Comparison of ENCODE assay signal across 9 mouse cellular contexts in the genomic region with DNA sequence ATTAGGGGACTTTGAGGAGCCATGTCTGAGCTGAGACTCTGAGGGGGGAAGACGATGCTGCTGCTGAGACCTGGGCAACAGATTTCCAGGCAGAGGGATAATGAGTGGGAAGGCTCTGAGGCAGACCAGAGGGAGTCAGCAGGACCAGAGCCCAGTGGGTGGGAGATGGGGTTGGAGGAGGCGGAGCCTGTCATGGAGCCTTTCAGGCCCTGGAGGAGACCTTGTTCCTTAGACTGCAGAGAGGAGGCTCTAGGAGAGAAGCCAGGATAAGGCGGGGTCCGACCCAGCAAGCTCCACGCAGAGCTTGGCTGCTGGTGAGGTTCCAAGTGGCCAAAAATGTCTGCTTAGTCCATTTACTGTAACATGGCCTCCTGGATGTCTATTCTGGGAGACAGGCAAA. TPM values are rescaled to one million over a fixed set of nuclear protein-coding genes. Genes with fewer than 3 reads are reported as not detected.
DNase-seq lines count a peak whose midpoint lies in the region; ATAC-seq and TF ChIP-seq lines count a peak whose summit lies in the region.
"Had no signal": no experiment of that assay in that cellular context is flagged by ENCODE, and none has a peak within 500 bp of the region (broad histone marks: within the 10 kb centered on the region; RNA-seq: fewer than 3 reads in every experiment).

No protein-coding gene starts in this region.

- no peak overlapping the region for H3K4me2 ChIP-seq in kidney, embryonic 16.5 days (replicated peaks; ENCODE audit: low read depth, low read length)
- H3K4me2 ChIP-seq in embryonic facial prominence, embryonic 15.5 days (replicated peaks), result no peak overlapping the region
- H3K4me2 ChIP-seq in hindbrain, embryonic 14.5 days (replicated peaks), result no peak overlapping the region

- no peak overlapping the region for H3K4me3 ChIP-seq in kidney, embryonic 16.5 days (ENCODE audit: low read length)
- peak overlapping the region; percentile 82 for H3K4me3 ChIP-seq in ES-Bruce4 (ENCODE audit: low read depth, low read length)
- H3K4me3 ChIP-seq in embryonic facial prominence, embryonic 15.5 days (replicated peaks), result no peak overlapping the region
- H3K4me3 ChIP-seq in hindbrain, embryonic 14.5 days (replicated peaks; ENCODE audit: low read length), result no peak overlapping the region

- TF ChIP-seq EP300 in ES-Bruce4 (IDR thresholded peaks at IDR 0.05; ENCODE audit: insufficient read depth, low read depth, low read length), result peak; percentile 80; the same call in 1 of the 2 replicates

- peaks cover 14% of the 10 kb centered on the region for H3K4me1 ChIP-seq in kidney, embryonic 16.5 days (ENCODE audit: insufficient read depth, low read length)
- peaks cover 3% of the 10 kb centered on the region for H3K4me1 ChIP-seq in ES-Bruce4 (ENCODE audit: control insufficient read depth, insufficient read depth, low read length)
- peaks cover 17% of the 10 kb centered on the region for H3K4me1 ChIP-seq in embryonic facial prominence, embryonic 15.5 days
- H3K4me1 ChIP-seq in hindbrain, embryonic 14.5 days (replicated peaks; ENCODE audit: control insufficient read depth, insufficient read depth, low read length), result 0 out of 2 replicates have a peak, but pooled peaks cover 3% of the 10 kb centered on the region

- no peak for DNase-seq in kidney, adult 8-10 months
- no peak for DNase-seq in hindbrain, embryonic 14.5 days (ENCODE audit: low spot score)
- DNase-seq in thymus, postnatal 10 days (ENCODE audit: low spot score in 2 of 2), result no peak
- no peak for DNase-seq in neural tube, embryonic 10.5 days (ENCODE audit: extremely low spot score, low spot score)
- DNase-seq in adrenal gland, postnatal 4 days (ENCODE audit: low spot score in 2 of 2), result no peak

- peak; percentile 84 for ATAC-seq in kidney, embryonic 16.5 days (ENCODE audit: low FRiP score, low TSS enrichment)
- peak; percentile 82; the same call in 1 of the 2 replicates for ATAC-seq in embryonic facial prominence, embryonic 15.5 days (ENCODE audit: insufficient number of reproducible peaks, low FRiP score, low TSS enrichment, low read depth)
- no peak for ATAC-seq in hindbrain, embryonic 14.5 days (ENCODE audit: low FRiP score)

- peak overlapping the region; percentile 37; the same call in 1 of the 2 replicates for H3K27ac ChIP-seq in kidney, embryonic 16.5 days (ENCODE audit: low read length)
- peak overlapping the region; percentile 92 for H3K27ac ChIP-seq in ES-Bruce4 (ENCODE audit: insufficient read depth, low read length)
- H3K27ac ChIP-seq in embryonic facial prominence, embryonic 15.5 days (replicated peaks), result peak overlapping the region; percentile 35
- 0 out of 2 replicates have a peak overlapping the region, but pooled peaks have one; percentile 32 for H3K27ac ChIP-seq in hindbrain, embryonic 14.5 days
- H3K27ac ChIP-seq: liver, embryonic 14.5 days had no signal

- no peaks in the 10 kb centered on the region for H3K36me3 ChIP-seq in kidney, embryonic 16.5 days (ENCODE audit: insufficient read depth, low read length)
- no peaks in the 10 kb centered on the region; the same call in 1 of the 2 replicates for H3K36me3 ChIP-seq in ES-Bruce4 (ENCODE audit: control insufficient read depth, insufficient read depth, low read length, poor library complexity, severe bottlenecking)
- H3K36me3 ChIP-seq in embryonic facial prominence, embryonic 15.5 days, result no peaks in the 10 kb centered on the region
- no peaks in the 10 kb centered on the region for H3K36me3 ChIP-seq in hindbrain, embryonic 14.5 days (replicated peaks; ENCODE audit: control insufficient read depth, insufficient read depth)

- no peaks in the 10 kb centered on the region for H3K27me3 ChIP-seq in kidney, embryonic 16.5 days (ENCODE audit: insufficient read depth, low read length)
- H3K27me3 ChIP-seq in ES-Bruce4 (ENCODE audit: control insufficient read depth, insufficient read depth, low read length, poor library complexity, severe bottlenecking), result no peaks in the 10 kb centered on the region
- H3K27me3 ChIP-seq in embryonic facial prominence, embryonic 15.5 days, result no peaks in the 10 kb centered on the region
- no peaks in the 10 kb centered on the region for H3K27me3 ChIP-seq in hindbrain, embryonic 14.5 days (ENCODE audit: control insufficient read depth, insufficient read depth, low read length)

- H3K9me3 ChIP-seq in kidney, embryonic 16.5 days (ENCODE audit: low read length), result peaks cover 3% of the 10 kb centered on the region; the same call in 1 of the 2 replicates
- H3K9me3 ChIP-seq in ES-Bruce4 (replicated peaks; ENCODE audit: control insufficient read depth, insufficient read depth, low read length, poor library complexity, severe bottlenecking), result no peaks in the 10 kb centered on the region
- H3K9me3 ChIP-seq in embryonic facial prominence, embryonic 15.5 days (replicated peaks), result no peaks in the 10 kb centered on the region
- no peaks in the 10 kb centered on the region for H3K9me3 ChIP-seq in hindbrain, embryonic 14.5 days (ENCODE audit: control insufficient read depth, low read length)

- no peak for TF ChIP-seq CTCF in ES-Bruce4 (IDR thresholded peaks at IDR 0.05; ENCODE audit: low read depth, low read length)

- 28% methylated on average over 5 of the region's 5 CpGs for WGBS in kidney, embryonic 16.5 days
- 20% methylated on average over 5 of the region's 5 CpGs for WGBS in embryonic facial prominence, embryonic 15.5 days
- 21% methylated on average over 5 of the region's 5 CpGs for WGBS in hindbrain, embryonic 14.5 days

- TF ChIP-seq POLR2A in ES-Bruce4 (IDR thresholded peaks at IDR 0.05; ENCODE audit: insufficient read depth, low read length), result peak; percentile 53

- H3K9ac ChIP-seq in kidney, embryonic 16.5 days (replicated peaks; ENCODE audit: low read length), result no peak overlapping the region
- H3K9ac ChIP-seq in ES-Bruce4 (ENCODE audit: low read depth, poor library complexity, severe bottlenecking), result peak overlapping the region; percentile 85
- H3K9ac ChIP-seq in embryonic facial prominence, embryonic 15.5 days, result no peak overlapping the region
- H3K9ac ChIP-seq in hindbrain, embryonic 14.5 days, result no peak overlapping the region
- H3K9ac ChIP-seq: liver, embryonic 14.5 days had no signal

RNA-seq across cellular contexts. Expression of a gene that starts 12.6 kb away (rescaled TPM):
- polyA plus RNA-seq in kidney, embryonic 16.5 days (2015; fragmentation: Nextera tagmentation; extraction: Ambion mirVana), result 52.1 and 58.8 TPM in 2 replicates
- 25.7 and 28.7 TPM in 2 replicates for polyA plus RNA-seq in ES-Bruce4 (2011; ENCODE audit: insufficient read depth, insufficient read length, low read depth, missing spikeins)
- polyA plus RNA-seq in embryonic facial prominence, embryonic 15.5 days (2015; fragmentation: Nextera tagmentation; extraction: Ambion mirVana), result 90.7 and 93.5 TPM in 2 replicates
- 36.9 and 39.8 TPM in 2 replicates for polyA plus RNA-seq in hindbrain, embryonic 14.5 days (2014; fragmentation: Nextera tagmentation; extraction: Ambion mirVana)
- 100 to 1,000 TPM; 105 TPM for total RNA-seq in adrenal gland, postnatal 4 days (2021)

RNA-seq across cellular contexts. Expression of a gene that starts 13.1 kb away (rescaled TPM):
- polyA plus RNA-seq in kidney, embryonic 16.5 days (2015; fragmentation: Nextera tagmentation; extraction: Ambion mirVana), result not detected in 2 replicates
- 1.2 TPM in 1 of 2 replicates, not detected in the other for polyA plus RNA-seq in ES-Bruce4 (2011; ENCODE audit: insufficient read depth, insufficient read length, low read depth, missing spikeins)
- 0.91 TPM in 1 of 2 replicates, not detected in the other for polyA plus RNA-seq in embryonic facial prominence, embryonic 15.5 days (2015; fragmentation: Nextera tagmentation; extraction: Ambion mirVana)
- polyA plus RNA-seq in hindbrain, embryonic 14.5 days (2014; fragmentation: Nextera tagmentation; extraction: Ambion mirVana), result 1.4 and 5.5 TPM in 2 replicates
- 1 to 10 TPM; 3.7 to 4.2 TPM for total RNA-seq in adrenal gland, postnatal 4 days (2021)

RNA-seq across cellular contexts. Expression of a gene that starts 42.5 kb away (rescaled TPM):
- 1.7 and 1.9 TPM in 2 replicates for polyA plus RNA-seq in kidney, embryonic 16.5 days (2015; fragmentation: Nextera tagmentation; extraction: Ambion mirVana)
- polyA plus RNA-seq in ES-Bruce4 (2011; ENCODE audit: insufficient read depth, insufficient read length, low read depth, missing spikeins), result 8.0 and 9.7 TPM in 2 replicates
- 8.4 and 9.0 TPM in 2 replicates for polyA plus RNA-seq in embryonic facial prominence, embryonic 15.5 days (2015; fragmentation: Nextera tagmentation; extraction: Ambion mirVana)
- polyA plus RNA-seq in hindbrain, embryonic 14.5 days (2014; fragmentation: Nextera tagmentation; extraction: Ambion mirVana), result 20.9 and 24.8 TPM in 2 replicates
- 10 to 100 TPM; 17.2 to 17.3 TPM for total RNA-seq in adrenal gland, postnatal 4 days (2021)

RNA-seq across cellular contexts. Expression of a gene that starts 44.4 kb away (rescaled TPM):
- polyA plus RNA-seq in kidney, embryonic 16.5 days (2015; fragmentation: Nextera tagmentation; extraction: Ambion mirVana), result 29.3 and 36.5 TPM in 2 replicates
- 98.9 and 114 TPM in 2 replicates for polyA plus RNA-seq in ES-Bruce4 (2011; ENCODE audit: insufficient read depth, insufficient read length, low read depth, missing spikeins)
- 16.7 and 19.2 TPM in 2 replicates for polyA plus RNA-seq in embryonic facial prominence, embryonic 15.5 days (2015; fragmentation: Nextera tagmentation; extraction: Ambion mirVana)
- polyA plus RNA-seq in hindbrain, embryonic 14.5 days (2014; fragmentation: Nextera tagmentation; extraction: Ambion mirVana), result 4.9 and 5.1 TPM in 2 replicates
- 10 to 100 TPM; 28.4 to 33.4 TPM for total RNA-seq in adrenal gland, postnatal 4 days (2021)

Comparison
In these comparisons a context has a peak if more than half of its experiments do, and no peak if none do; other contexts are left out.
1. H3K27ac ChIP-seq: peak in every context shown above with its lines; median percentile 92 in ES-Bruce4; 37 in kidney, embryonic 16.5 days; 35 in embryonic facial prominence, embryonic 15.5 days; 32 in hindbrain, embryonic 14.5 days.